Mouse (Mus musculus) right cerebral cortex, postnatal 10 days (tissue): ENCODE results near the gene Kcna1.

Experiments
- DNase-seq, 2 experiments: peaks; one replicate each; pipeline ENCODE4 v3.0.0; 2021; ENCODE audit warnings: low spot score in 2 of 2

Gene Kcna1

DNA sequence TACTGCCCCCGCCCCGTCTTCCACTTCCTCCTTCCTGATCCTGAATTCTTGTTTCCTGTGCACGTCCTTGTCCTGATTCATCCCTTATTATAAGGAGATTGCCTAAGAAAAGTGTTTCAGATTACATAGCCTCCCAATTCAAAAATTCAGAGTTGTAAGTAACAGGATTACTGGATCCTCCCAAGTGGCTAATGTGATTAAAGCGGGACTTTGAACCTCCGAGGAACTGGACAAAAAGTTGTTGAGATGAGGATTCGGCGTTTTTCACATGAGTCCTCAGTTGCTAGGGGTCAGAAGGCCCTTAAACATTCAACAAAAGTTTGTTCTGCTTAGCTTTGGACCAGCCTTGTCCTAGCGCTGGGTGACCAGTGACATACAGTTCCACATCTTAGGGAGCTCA is at the start of gene Kcna1:
Kcna1 (minus strand) TSS at position 4 of the 400 bp plus-strand sequence.
- DNase-seq, result no peak

GRCm38 (mm10) chr6:126687120-126687519 is 40.9 kb upstream of the Kcna1 start:
- DNase-seq, result no peak

- DNase-seq, result no peak
These were observed 39.0 kb upstream of the Kcna1 start for GRCm38 (mm10) chr6:126685135-126685534.

- DNase-seq, result no peak
These were observed 32.8 kb upstream of the Kcna1 start for GRCm38 (mm10) chr6:126678961-126679360.

GRCm38 (mm10) chr6:126667001-126667400 is 20.8 kb upstream of the Kcna1 start:
- DNase-seq, result no peak

GRCm38 (mm10) chr6:126666091-126666490 is 19.9 kb upstream of the Kcna1 start:
- DNase-seq, result peak in 1 of 2 experiments; percentile 36

DNA sequence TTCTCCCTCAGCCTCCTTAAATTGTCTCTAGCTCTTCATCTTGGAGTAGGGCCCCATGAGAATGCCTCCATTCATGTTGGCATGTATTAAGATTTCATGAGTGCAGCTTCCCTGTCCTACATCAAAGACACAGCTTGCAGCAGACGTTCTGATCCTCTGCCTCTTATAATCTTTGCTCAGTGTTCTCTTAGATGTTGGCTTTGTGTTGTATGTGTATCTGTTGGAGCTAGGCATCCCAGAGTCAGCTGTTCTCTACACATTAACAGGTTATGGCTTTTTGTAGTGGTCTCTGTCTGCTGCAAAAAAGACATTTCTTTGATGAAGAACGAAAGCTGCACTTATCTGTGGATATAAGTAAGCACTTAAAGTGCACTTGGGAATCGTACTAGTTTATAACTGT is 18.4 kb upstream of the Kcna1 start:
- DNase-seq, result no peak

- no peak for DNase-seq
These were observed 11.6 kb upstream of the Kcna1 start for GRCm38 (mm10) chr6:126657646-126658394.

GRCm38 (mm10) chr6:126653561-126653960 is 7.4 kb upstream of the Kcna1 start:
- DNase-seq, result no peak

- DNase-seq, result peak; percentile 86 to 89
These were observed 383 bp downstream of the Kcna1 start for GRCm38 (mm10) chr6:126645644-126646358.

GRCm38 (mm10) chr6:126645044-126645541 is 1.1 kb downstream of the Kcna1 start:
- peak; percentile 69 to 74 for DNase-seq

GRCm38 (mm10) chr6:126644181-126645043 is 1.8 kb downstream of the Kcna1 start:
- DNase-seq, result peak; percentile 67 to 70

- DNase-seq, result no peak
These were observed 2.7 kb downstream of the Kcna1 start for GRCm38 (mm10) chr6:126643341-126644055.

- peak; percentile 59 to 64 for DNase-seq
These were observed 3.3 kb downstream of the Kcna1 start for GRCm38 (mm10) chr6:126642856-126643321.

GRCm38 (mm10) chr6:126628451-126628850 is 17.7 kb downstream of the Kcna1 start:
- no peak for DNase-seq

GRCm38 (mm10) chr6:126618455-126618854 is 27.7 kb downstream of the Kcna1 start:
- no peak for DNase-seq

DNA sequence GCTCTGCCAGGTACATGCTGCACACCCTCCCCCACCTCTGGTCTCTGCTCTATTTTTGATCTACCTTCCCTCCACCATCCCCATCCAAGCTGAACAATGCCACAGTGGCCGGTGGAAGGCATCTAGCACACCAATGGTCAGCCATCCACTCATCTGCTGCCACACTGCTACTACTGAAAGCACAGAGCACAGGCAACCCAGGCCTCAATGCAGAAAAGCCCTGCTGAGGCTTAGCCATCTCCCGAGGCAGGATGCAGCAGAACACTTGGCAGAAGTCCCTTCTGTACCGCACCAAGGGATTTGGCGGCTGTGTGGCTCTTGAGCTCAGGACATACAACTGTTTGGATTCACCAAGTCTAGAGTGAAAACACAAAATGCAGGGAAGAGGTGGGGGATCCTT is 35.4 kb downstream of the Kcna1 start:
- DNase-seq, result no peak

DNA sequence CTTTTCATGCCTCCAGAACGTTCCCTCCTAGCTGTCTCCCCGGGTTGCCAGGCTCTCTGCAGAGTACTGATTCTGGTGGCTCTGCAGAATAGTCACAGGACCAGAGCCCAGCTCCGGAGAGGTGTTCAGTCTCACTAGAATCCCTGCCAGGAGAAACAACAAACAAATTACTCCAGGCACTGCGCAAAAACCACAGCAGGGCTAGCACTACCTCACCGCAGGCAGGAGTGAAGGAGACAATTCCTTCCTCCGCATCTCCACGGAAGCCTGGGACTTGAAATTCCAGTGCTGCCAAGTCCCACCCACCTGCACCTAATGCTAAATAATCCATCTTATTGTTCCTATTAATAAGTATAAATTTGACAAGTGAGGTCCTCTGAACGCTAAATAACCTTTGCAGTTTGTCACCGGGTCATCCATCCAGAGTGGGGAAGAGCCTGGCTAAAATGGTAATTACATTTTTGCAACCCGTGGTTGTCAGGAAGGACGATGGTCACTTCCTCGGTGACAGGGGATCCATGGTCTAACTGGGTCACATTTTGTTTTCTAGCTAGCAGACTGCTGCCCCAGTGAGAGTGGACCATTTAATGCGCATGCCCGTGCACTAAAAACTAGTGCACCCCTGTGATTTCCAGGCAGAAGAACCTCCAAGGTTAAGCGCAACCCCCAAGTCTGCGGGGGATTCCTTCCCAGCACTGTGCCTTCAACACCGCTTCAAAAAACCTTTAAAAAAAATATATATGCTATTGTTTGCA is 36.8 kb downstream of the Kcna1 start:
- DNase-seq, result no peak

DNA sequence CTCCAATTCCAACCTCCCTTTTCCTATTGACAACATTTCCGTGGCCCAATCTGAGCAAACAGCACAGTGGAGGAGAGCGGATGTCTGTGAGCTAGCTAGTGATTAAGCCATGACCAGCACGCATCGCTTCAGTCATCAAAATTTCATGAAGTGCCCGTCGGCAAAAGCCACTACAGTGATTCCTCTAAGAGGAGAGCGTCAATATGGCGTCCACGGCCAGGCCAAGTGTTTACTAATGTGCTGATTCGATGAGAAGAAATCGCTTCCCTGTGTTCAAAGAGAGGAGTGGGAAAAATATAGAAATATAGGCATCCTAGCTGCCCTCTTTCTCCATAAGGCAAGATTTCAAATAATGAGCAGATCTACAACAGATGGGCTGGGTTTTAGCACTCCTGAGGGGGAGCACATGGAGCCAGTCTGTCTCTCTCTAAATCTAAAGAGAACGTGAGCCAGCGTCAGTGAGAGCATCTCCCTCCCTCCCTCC is 44.3 kb downstream of the Kcna1 start:
- DNase-seq, result peak in 1 of 2 experiments; percentile 60
